Mouse (Mus musculus) small intestine, adult 2 months (tissue): ENCODE measurements around the gene Tfpi. TPM values are rescaled to one million over a fixed set of nuclear protein-coding genes. Genes with fewer than 3 reads are reported as not detected.
A peak's percentile ranks its signal among the peaks of the same experiment; 100 is the strongest.
"Not testable (repeated sequence)": the region's sequence is repeated elsewhere in the genome, so short reads cannot be mapped to it uniquely, and the experiment has no call there.

Experiments used
- H3K27ac ChIP-seq: fragments of 200-500 bp; 2 replicates; pipeline ENCODE4 v1.5.1; 2012; ENCODE audit warnings: low read depth, low read length, control low read depth, inconsistent platforms; ENCODE audit not compliant: insufficient read depth
- H3K27me3 ChIP-seq: fragments of 200-500 bp; 2 replicates; pipeline ENCODE4 v1.6.1; 2012; ENCODE audit warnings: mild to moderate bottlenecking, moderate library complexity, low read length, inconsistent platforms; ENCODE audit not compliant: control insufficient read depth, insufficient read depth
- H3K36me3 ChIP-seq: fragments of 200-500 bp; 2 replicates; pipeline ENCODE4 v1.6.1; 2012; ENCODE audit warnings: mild to moderate bottlenecking, low read length, control low read depth, inconsistent platforms; ENCODE audit not compliant: control insufficient read depth, insufficient read depth
- H3K4me1 ChIP-seq: fragments of 200-500 bp; 2 replicates; pipeline ENCODE4 v1.6.1; 2012; ENCODE audit warnings: low read length, inconsistent platforms, mixed read lengths; ENCODE audit not compliant: control insufficient read depth, insufficient read depth, insufficient read length
- H3K4me3 ChIP-seq: fragments of 200-500 bp; 2 replicates; pipeline ENCODE4 v1.5.1; 2012; ENCODE audit warnings: low read depth, mild to moderate bottlenecking, control low read depth, inconsistent platforms, low read length, moderate library complexity
- CTCF ChIP-seq: fragments of 200-500 bp; IDR thresholded peaks from 2 replicates; pipeline ENCODE4 v1.5.1; 2012; ENCODE audit warnings: low read depth, mild to moderate bottlenecking, control low read depth, inconsistent platforms, low read length, moderate library complexity, mixed read lengths; ENCODE audit not compliant: insufficient replicate concordance, insufficient read length; ENCODE audit errors: extremely low read depth
- POLR2A ChIP-seq: fragments of 200-500 bp; IDR thresholded peaks from 2 replicates; pipeline ENCODE4 v1.6.1; 2012; ENCODE audit warnings: low read depth, mild to moderate bottlenecking, control low read depth, inconsistent platforms, low read length, moderate library complexity
- WGBS: fragments of 180-500 bp; shearing (Covaris S2); methylation state at CpG from one replicate; pipeline ENCODE4 v1.1.7; 2018; 5-methylcytosine and 5-hydroxymethylcytosine counted together
- polyA plus RNA-seq: library from polyadenylated mRNA; depleted of rRNA; stranded (reverse); fragments of >200 nt; gene quantifications from 2 replicates; pipeline ENCODE4 v1.2.3, GENCODE M21; 2012

The Tfpi gene
- polyA plus RNA-seq, 1 experiment: 0.81 TPM

DNA sequence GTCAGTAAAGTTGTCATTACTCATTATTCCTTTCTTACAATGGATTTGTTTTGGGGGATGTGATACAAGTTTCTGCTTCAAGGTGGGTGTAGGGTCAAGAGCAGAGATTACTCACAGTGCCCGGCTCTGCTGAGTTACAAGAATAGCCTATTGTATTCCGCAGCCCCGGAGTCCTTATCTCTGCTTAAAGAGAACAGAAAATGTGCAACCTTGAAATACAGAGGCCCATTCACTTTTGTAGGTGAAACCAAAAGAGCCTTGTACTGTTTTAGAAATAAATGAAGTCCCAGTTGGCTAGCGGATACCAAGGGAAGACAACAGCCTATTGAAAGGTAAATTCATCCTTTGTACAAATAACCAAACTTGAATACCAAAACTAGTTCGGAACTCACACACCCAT, 42.2 kb upstream of the Tfpi start:
- Histone ChIP-seq H3K36me3 (no peaks in the 10 kb centered on the region), H3K4me1 (peaks cover 23% of the 10 kb centered on the region; the same call in 1 of the 2 replicates), H3K4me3 (no peak overlapping the region), H3K27me3 (no peaks in the 10 kb centered on the region), H3K27ac (peak overlapping the region; percentile 97; the same call in 1 of the 2 replicates)
- TF ChIP-seq POLR2A (no peak), CTCF (no peak)
- 26% methylated on average over 5 of the region's 5 CpGs for WGBS

DNA sequence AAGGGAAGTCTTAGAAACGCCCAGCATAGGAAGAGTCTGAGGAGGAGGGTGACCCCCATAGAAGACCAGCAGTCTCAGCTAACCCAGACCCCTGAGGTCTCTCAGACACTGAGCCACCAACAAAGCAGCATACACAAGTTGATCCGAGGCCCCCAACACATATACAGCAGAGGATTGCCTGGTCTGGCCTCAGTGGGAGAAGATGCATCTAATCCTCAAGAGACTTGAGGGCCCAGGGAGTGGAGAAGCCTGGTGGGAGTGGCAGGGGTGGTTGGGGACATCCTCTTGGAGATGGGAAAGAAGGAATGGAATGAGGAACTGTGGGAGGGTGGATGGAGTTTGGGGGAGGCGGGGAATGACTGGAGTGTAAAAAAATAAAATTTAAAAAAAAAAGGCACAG, 36.7 kb upstream of the Tfpi start:
- H3K4me3 ChIP-seq: no peak overlapping the region
- no peaks in the 10 kb centered on the region for H3K36me3 ChIP-seq
- no peaks in the 10 kb centered on the region for H3K27me3 ChIP-seq
- TF ChIP-seq POLR2A: no peak
- no peak for TF ChIP-seq CTCF
- peaks cover 10% of the 10 kb centered on the region; the same call in 1 of the 2 replicates for H3K4me1 ChIP-seq
- WGBS: 93% methylated on average over 3 of the region's 3 CpGs
- H3K27ac ChIP-seq: no peak overlapping the region

DNA sequence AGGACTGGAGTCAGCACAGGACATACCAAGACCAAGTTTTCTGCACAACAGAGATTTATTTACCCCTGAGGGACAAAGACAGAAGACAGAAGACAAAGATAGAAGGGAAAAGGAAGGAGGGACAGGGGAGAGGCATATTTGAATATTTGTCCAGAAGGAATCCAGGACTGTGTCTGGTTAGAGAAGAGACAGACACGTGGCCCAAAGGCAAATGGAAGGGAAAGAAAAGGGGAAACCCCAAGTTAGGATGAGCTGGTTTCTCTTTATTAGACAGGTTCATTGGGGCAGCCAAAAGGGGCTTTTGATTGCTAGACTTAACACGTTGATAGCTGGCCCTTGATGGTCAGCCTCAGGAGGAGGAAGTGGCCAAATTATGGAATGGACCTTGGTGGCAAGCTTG, 34.9 kb upstream of the Tfpi start:
- Histone ChIP-seq H3K4me3 (no peak overlapping the region), H3K4me1 (peaks cover 10% of the 10 kb centered on the region; the same call in 1 of the 2 replicates), H3K27me3 (no peaks in the 10 kb centered on the region), H3K27ac (no peak overlapping the region), H3K36me3 (no peaks in the 10 kb centered on the region)
- 39% methylated on average over 2 of the region's 2 CpGs for WGBS
- TF ChIP-seq POLR2A (no peak), CTCF (no peak)

DNA sequence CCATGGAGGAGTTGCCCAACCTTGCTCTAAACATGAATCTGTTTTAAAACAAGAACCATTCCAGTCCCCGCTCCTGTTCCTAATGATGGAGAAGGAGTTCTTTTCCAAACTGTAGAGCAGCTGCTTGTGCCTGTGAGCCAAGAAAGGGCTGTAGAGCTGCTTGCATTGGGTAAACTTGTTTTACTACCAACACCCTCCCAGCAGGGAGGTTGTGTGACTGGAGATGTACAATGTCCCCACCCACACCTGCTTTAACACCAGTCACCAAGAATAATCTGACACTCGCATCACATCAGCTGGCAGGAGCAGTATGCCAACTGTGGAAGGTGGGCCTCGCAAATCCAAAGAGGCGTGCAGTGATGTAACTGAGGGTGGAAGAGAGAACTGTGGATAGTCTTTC, 34.5 kb upstream of the Tfpi start:
- Histone ChIP-seq H3K4me1 (peaks cover 10% of the 10 kb centered on the region; the same call in 1 of the 2 replicates), H3K27ac (no peak overlapping the region), H3K27me3 (no peaks in the 10 kb centered on the region), H3K4me3 (no peak overlapping the region), H3K36me3 (no peaks in the 10 kb centered on the region)
- 85% methylated on average over 4 of the region's 4 CpGs for WGBS
- no peak for TF ChIP-seq POLR2A
- TF ChIP-seq CTCF: no peak

DNA sequence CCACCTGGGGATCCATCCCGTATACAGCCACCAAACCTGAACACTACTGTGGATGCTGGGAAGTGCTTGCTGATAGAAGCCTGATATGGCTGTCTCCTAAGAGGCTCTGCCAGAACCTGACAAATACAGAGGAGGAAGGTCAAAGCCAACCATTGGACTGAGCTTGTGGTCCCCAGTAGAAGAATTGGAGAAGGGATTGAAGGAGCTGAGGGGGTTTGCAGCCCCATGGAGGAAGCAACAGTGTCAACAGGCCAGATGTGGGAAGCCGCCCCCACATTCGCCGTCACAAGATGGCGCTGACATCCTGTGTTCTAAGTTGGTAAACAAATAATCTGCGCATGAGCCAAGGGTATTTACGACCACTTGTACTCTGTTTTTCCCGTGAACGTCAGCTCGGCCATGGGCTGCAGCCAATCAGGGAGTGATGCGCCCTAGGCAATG, 28.4 kb upstream of the Tfpi start:
- H3K27me3 ChIP-seq, H3K27ac ChIP-seq, H3K36me3 ChIP-seq, H3K4me3 ChIP-seq, H3K4me1 ChIP-seq: not testable (repeated sequence)
- WGBS: 83% methylated on average over 5 of the region's 11 CpGs

DNA sequence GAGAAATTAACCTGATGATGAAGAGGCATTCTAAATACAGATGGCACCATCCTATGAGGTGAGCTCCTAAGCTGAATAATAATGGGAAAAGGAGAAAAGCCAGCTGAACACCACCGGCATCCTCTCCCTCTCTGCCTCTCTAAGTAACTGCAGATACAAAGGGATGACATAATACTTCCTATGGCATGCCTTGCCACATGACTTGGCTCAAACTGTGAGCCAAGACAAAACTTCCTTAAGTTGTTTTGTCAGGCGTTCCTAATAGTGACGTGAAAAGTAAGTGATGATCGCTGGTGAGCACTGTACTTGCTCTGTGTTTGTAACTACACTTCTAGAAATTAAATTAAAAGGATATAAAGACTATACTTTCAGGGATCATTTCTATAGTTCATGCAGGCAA, 27.7 kb upstream of the Tfpi start:
- H3K4me1 ChIP-seq: no peaks in the 10 kb centered on the region
- no peak for TF ChIP-seq CTCF
- TF ChIP-seq POLR2A: no peak
- 75% methylated on average over 4 of the region's 4 CpGs for WGBS

DNA sequence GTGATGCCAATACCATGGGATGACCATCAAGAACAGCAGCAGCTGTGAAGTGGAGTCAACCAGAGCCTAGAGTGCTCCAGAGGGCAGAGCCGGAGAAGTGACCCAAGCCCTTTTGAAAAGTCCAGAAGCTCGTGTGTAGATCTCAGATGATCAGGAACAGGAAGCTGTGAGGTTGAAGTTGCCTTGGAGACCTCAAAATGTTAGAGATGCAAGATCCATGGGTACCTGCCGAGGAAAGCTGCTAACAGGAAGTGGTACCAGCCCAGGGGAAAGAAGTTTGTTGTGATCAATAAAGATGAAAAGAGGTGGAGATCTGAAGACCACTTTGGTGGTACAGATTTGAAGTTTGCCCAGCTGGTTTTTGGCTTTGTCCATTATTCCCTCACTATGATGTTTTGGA, 22.3 kb upstream of the Tfpi start:
- Histone ChIP-seq H3K4me1 (no peaks in the 10 kb centered on the region), H3K27ac (no peak overlapping the region), H3K27me3 (no peaks in the 10 kb centered on the region), H3K36me3 (no peaks in the 10 kb centered on the region), H3K4me3 (no peak overlapping the region)
- TF ChIP-seq POLR2A (no peak), CTCF (no peak)
- WGBS: 75% methylated on average over 3 of the region's 3 CpGs

More for the DNA sequence above, 27.7 kb upstream of the Tfpi start:
- Histone ChIP-seq H3K4me3 (no peak overlapping the region), H3K27me3 (no peaks in the 10 kb centered on the region), H3K36me3 (no peaks in the 10 kb centered on the region), H3K27ac (no peak overlapping the region)

DNA sequence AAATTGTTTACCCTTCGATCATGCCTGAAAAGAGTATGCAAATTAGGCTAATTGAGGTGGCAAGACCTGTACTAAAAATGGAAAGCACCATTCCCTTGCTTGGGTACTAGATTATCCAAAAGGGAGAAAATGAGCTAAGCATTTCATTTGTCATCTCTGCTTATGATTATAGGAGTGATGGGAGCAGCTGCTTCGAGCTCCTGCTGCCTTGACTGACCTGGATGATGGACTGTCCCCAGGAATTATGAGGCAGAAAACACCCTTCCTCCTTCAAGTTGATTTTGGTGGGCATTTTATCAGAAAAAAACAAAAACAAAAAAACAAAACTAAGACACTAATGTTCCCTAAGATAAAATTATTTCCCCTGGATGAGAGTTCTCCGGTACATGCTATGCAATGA, 18.5 kb upstream of the Tfpi start:
- Histone ChIP-seq H3K4me1 (no peaks in the 10 kb centered on the region), H3K36me3 (no peaks in the 10 kb centered on the region), H3K27me3 (no peaks in the 10 kb centered on the region), H3K4me3 (no peak overlapping the region), H3K27ac (no peak overlapping the region)
- TF ChIP-seq CTCF (no peak), POLR2A (no peak)
- WGBS: 83% methylated on average over 3 of the region's 3 CpGs
